Mouse (Mus musculus) kidney, embryonic 14.5 days (tissue): ENCODE measurements at regions not wholly inside any gene's neighbourhood (a gene's known extent, or its start where the extent isn't known, plus 50 kb on each side); places are given as distances from the start of the nearest gene placed in this dataset.

Source experiments
- ATAC-seq: fragments of 200-750 bp; cut with Nextera tagmentation; 2 replicates; pipeline ENCODE4 v1.8.0; 2017; ENCODE audit warnings: moderate number of reproducible peaks, mild to moderate bottlenecking, moderate TSS enrichment, moderate library complexity; ENCODE audit not compliant: low FRiP score, low TSS enrichment
- H3K27ac ChIP-seq: fragments of 300-500 bp; sonication (generic); 2 replicates; pipeline ENCODE4 v1.5.1; 2014; ENCODE audit warnings: low read depth, mild to moderate bottlenecking, low read length, moderate library complexity, mixed read lengths
- H3K27me3 ChIP-seq: fragments of 300-500 bp; sonication (generic); 2 replicates; pipeline ENCODE4 v1.6.1; 2014; ENCODE audit warnings: mild to moderate bottlenecking, low read length; ENCODE audit not compliant: control insufficient read depth, insufficient read depth
- H3K36me3 ChIP-seq: fragments of 300-500 bp; sonication (generic); 2 replicates; pipeline ENCODE4 v1.6.1; 2014; ENCODE audit warnings: low read length, mixed read lengths; ENCODE audit not compliant: control insufficient read depth, insufficient read depth
- H3K4me1 ChIP-seq: fragments of 300-500 bp; sonication (generic); 2 replicates; pipeline ENCODE4 v1.6.1; 2014; ENCODE audit warnings: low read length, mixed read lengths; ENCODE audit not compliant: control insufficient read depth, insufficient read depth
- H3K4me2 ChIP-seq: fragments of 300-500 bp; sonication (generic); replicated peaks from 2 replicates; pipeline ENCODE4 v1.6.1; 2014; ENCODE audit warnings: low read depth, mild to moderate bottlenecking, low read length
- H3K4me3 ChIP-seq: fragments of 300-500 bp; sonication (generic); 2 replicates; pipeline ENCODE4 v1.5.1; 2014; ENCODE audit warnings: mild to moderate bottlenecking, low read length
- H3K9ac ChIP-seq: fragments of 300-500 bp; sonication (generic); 2 replicates; pipeline ENCODE4 v1.6.1; 2014; ENCODE audit warnings: low read depth, mild to moderate bottlenecking, low read length, moderate library complexity
- H3K9me3 ChIP-seq: fragments of 300-500 bp; sonication (generic); 2 replicates; pipeline ENCODE4 v1.6.1; 2016; ENCODE audit warnings: low read length; ENCODE audit not compliant: control insufficient read depth
- WGBS: fragments of 180-500 bp; shearing (Covaris S2); extraction: QIAGEN DNeasy Blood & Tissue Kit; methylation state at CpG from one replicate; pipeline ENCODE4 v1.1.7; 2014; 5-methylcytosine and 5-hydroxymethylcytosine counted together

DNA sequence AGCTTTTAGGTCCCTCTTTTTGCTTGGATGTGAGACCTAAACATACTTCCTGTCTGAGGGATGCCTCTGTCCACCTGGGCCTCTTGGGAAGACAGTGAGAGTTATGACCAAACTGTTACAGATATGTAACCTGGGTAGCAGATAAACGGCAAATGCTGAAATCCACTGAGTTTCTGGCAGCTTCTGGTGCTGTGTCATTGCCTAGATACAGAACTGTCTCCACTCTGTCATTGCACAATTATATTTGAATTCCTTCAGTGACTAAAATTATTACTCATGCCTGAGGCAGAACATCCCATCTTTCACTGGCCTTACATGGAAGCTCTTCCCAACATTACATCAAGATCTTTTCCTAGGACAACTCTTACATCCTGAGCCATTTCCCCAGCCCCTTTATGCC lies 277.4 kb upstream of the Rora start:
- no peaks in the 10 kb centered on the region for H3K36me3 ChIP-seq
- no peak overlapping the region for H3K4me2 ChIP-seq
- H3K9ac ChIP-seq = no peak overlapping the region
- H3K4me3 ChIP-seq = no peak overlapping the region
- no peak overlapping the region for H3K27ac ChIP-seq
- WGBS = 89% methylated on average over 1 of the region's 1 CpGs
- H3K4me1 ChIP-seq = no peaks in the 10 kb centered on the region
- H3K27me3 ChIP-seq = no peaks in the 10 kb centered on the region
- no peak for ATAC-seq
- no peaks in the 10 kb centered on the region for H3K9me3 ChIP-seq

DNA sequence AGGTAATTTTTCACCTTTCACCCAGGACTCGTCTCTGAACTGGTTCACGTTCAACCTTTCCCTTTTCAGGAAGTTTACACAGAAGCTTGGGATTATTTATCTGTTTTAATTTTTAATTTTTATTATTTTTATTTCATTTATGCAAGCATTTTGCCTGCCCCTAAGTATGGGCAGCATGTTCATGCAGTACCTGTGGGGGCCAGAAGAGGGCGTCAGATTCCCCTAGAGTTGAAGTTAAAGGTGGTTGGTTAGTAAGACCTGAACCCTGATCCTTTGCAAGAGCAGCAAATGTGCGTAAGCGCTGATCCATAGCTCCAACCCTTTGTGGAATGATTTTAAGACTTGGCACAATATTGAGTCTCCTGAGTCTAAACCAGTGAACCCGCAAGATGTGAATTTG lies 271.7 kb upstream of the Rora start:
- Histone ChIP-seq H3K9me3 (no peaks in the 10 kb centered on the region), H3K27ac (no peak overlapping the region)

DNA sequence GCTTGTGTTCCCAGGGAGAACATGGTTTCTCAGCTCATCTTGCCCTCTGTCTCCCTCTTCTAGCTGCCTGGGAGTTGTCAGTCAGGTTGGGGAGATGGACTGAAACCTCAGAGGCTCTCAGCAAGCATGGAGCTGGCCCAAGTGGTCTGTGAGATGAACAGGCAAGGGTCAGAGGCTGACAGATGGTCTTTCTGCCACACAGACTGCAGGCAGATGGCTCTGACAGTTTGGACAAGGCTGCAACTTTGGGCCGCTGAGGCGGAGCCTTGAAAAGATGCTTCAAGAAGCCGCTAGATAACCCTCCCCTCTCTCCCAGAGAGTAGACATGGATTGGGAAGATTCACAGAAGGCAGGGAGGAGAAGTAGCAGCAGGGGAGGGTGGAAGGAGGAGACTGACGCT lies 252.7 kb upstream of the Rora start:
- ATAC-seq = no peak
- no peak overlapping the region for H3K4me3 ChIP-seq
- whole genome bisulfite sequencing = 69% methylated on average over 4 of the region's 4 CpGs

More for the DNA sequence above, 271.7 kb upstream of the Rora start:
- Histone ChIP-seq H3K9ac (no peak overlapping the region), H3K36me3 (no peaks in the 10 kb centered on the region), H3K27me3 (no peaks in the 10 kb centered on the region), H3K4me2 (no peak overlapping the region), H3K4me3 (no peak overlapping the region), H3K4me1 (no peaks in the 10 kb centered on the region)
- ATAC-seq = no peak
- WGBS = 80% methylated on average over 6 of the region's 6 CpGs

DNA sequence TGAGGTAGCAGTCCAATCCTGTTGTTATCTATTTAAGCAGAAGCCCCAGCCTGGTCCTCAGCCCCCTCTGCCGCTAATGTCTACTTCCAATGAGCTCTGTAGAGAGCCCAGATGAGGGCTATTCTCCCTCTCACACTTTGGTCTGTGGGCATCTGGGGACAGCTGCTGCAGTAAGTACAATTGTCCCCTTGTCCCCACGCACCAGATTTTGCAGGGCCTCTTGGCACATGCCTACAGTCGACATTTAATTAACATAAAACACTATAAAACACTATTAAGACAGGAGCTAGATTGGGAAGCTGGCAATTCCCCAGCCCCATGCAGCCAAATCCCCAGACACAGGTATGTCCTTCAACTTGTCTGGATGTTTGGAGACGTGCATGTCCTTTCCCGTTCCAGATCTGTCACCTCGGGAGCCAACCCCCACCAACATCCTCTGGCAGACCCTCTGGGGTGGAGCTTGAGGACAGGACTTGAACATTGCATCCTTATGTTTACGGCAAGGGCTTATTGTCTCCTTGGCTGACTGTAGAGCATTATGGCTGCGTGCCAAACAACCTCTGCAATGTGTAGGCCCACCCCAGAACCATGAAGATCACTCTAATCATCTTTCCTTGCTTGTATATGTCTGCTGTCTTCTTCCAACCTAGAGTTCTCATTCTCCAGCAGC lies 251.3 kb upstream of the Rora start:
- no peak for ATAC-seq
- H3K4me3 ChIP-seq = no peak overlapping the region
- H3K36me3 ChIP-seq = no peaks in the 10 kb centered on the region

More for the DNA sequence above, 252.7 kb upstream of the Rora start:
- Histone ChIP-seq H3K27ac (no peak overlapping the region), H3K4me1 (no peaks in the 10 kb centered on the region), H3K9me3 (no peaks in the 10 kb centered on the region), H3K4me2 (no peak overlapping the region), H3K27me3 (no peaks in the 10 kb centered on the region), H3K9ac (no peak overlapping the region), H3K36me3 (no peaks in the 10 kb centered on the region)

DNA sequence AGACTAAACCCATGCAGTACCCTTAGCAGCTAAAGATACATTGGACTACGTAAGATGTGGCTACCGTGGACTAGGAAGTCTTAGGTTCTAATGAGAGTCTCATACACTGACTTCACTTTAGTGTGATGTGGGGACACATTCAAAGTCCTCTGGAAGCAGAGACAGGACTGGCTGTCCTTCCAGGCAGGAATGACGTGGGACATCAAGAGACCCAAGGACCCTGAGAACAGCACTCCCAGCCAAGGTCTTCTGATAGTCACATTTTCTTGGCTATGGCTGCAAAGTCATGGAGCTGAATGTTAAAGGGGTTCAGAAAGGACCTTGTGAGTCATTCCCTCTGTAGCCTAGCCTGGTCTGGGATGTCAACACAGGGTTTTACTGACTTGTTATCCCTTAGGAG lies 250.6 kb upstream of the Rora start:
- no peak for ATAC-seq
- Histone ChIP-seq H3K4me3 (no peak overlapping the region), H3K27me3 (no peaks in the 10 kb centered on the region), H3K4me2 (no peak overlapping the region), H3K36me3 (no peaks in the 10 kb centered on the region), H3K9ac (no peak overlapping the region), H3K27ac (no peak overlapping the region), H3K4me1 (no peaks in the 10 kb centered on the region), H3K9me3 (no peaks in the 10 kb centered on the region)
- 91% methylated on average over 3 of the region's 3 CpGs for WGBS

More for the DNA sequence above, 251.3 kb upstream of the Rora start:
- no peaks in the 10 kb centered on the region for H3K4me1 ChIP-seq
- no peaks in the 10 kb centered on the region for H3K27me3 ChIP-seq
- no peak overlapping the region for H3K27ac ChIP-seq
- H3K9ac ChIP-seq = no peak overlapping the region
- H3K4me2 ChIP-seq = no peak overlapping the region
- H3K9me3 ChIP-seq = no peaks in the 10 kb centered on the region
- WGBS = 76% methylated on average over 8 of the region's 8 CpGs

DNA sequence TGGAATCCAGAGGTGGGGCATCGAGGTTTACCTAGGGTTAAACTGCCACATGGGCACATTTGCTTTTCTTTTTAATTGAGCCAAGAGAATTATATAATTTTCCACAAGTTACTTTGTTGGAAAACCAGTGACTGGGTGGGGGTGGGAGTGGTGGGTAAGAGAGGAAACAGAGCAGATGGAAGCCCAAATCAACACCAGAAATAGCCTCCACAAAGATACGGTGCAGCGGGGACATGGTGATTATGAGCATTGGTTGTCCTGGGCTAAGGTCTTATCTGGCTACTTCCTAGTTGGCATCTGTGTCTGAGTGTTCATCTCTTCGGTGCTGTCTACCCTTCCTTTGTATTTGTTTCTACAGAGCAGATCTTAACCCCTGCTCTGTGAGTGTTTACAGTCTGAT lies 250.1 kb upstream of the Rora start:
- Histone ChIP-seq H3K4me2 (no peak overlapping the region), H3K27ac (no peak overlapping the region), H3K36me3 (no peaks in the 10 kb centered on the region), H3K4me3 (no peak overlapping the region), H3K9ac (no peak overlapping the region), H3K4me1 (no peaks in the 10 kb centered on the region), H3K9me3 (no peaks in the 10 kb centered on the region), H3K27me3 (no peaks in the 10 kb centered on the region)
- 93% methylated on average over 4 of the region's 4 CpGs for WGBS
- ATAC-seq = no peak

DNA sequence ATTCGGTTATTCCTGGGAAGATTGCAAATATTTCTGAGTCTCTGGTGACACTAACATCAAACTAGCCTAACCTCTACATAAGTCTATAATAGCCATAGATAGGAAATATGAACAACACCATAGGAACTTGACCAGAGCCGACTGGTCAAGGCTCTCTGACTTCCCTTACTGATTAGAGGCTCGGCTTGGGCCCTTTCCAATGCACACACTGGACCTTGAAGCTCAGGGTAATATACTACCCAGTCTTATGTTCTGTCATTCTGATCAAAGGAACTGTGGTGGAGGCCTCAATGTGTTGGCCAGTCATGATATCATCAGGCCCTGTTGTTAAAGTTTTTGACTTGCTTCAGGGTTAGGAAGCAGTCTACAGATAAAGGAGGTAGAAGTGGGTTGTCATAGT lies 243.8 kb upstream of the Rora start:
- ATAC-seq = no peak
- no peaks in the 10 kb centered on the region for H3K4me1 ChIP-seq
- no peaks in the 10 kb centered on the region for H3K9me3 ChIP-seq

DNA sequence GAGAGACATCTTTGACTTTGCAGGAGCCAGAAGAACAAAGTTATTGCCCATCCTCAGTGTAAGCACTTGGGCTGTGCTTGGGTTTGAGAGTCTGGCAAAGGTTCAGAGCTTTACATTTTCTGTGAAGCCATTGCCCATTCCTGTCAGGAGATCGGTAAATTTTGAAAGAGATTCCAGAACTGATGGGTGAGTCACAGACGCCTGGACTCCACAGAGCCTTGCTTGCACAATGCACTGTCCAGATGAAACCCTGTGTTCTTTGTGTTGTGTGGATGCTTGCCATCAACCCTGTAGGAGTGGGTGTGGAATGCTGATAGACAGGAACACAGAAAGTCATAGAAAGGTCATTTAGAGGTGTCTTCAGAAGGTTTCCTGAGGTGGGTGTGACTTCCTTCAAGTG lies 227.3 kb upstream of the Rora start:
- no peaks in the 10 kb centered on the region for H3K9me3 ChIP-seq
- H3K9ac ChIP-seq = no peak overlapping the region
- H3K36me3 ChIP-seq = no peaks in the 10 kb centered on the region
- H3K4me1 ChIP-seq = no peaks in the 10 kb centered on the region
- ATAC-seq = no peak
- no peak overlapping the region for H3K4me2 ChIP-seq
- no peak overlapping the region for H3K4me3 ChIP-seq
- 83% methylated on average over 2 of the region's 2 CpGs for WGBS
- H3K27me3 ChIP-seq = no peaks in the 10 kb centered on the region
- H3K27ac ChIP-seq = no peak overlapping the region

More for the DNA sequence above, 243.8 kb upstream of the Rora start:
- WGBS = 76% methylated on average over 3 of the region's 3 CpGs
- no peak overlapping the region for H3K9ac ChIP-seq
- no peak overlapping the region for H3K27ac ChIP-seq
- H3K4me2 ChIP-seq = no peak overlapping the region
- H3K36me3 ChIP-seq = no peaks in the 10 kb centered on the region
- H3K27me3 ChIP-seq = no peaks in the 10 kb centered on the region
- no peak overlapping the region for H3K4me3 ChIP-seq

DNA sequence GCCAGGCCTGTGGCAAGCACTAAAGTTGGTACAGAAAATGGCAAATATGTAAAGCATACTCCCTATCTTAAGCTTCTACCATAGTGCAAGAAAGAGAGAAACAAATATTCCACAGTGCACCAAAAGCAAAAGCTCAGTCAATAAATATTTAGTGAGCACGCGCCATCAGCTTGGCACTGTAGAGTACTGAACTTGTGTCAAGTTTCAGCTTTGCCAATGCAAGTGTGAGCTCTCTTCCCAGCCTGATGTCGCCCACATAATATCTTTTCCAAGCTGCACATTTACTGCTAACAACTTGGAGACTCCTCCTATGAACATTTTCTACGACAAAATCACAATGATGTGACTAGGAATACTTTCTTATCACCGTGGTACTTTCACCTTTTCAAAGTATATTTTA lies 190.8 kb upstream of the Rora start:
- H3K27me3 ChIP-seq = no peaks in the 10 kb centered on the region
- H3K9ac ChIP-seq = no peak overlapping the region
- no peak overlapping the region for H3K4me2 ChIP-seq
- H3K27ac ChIP-seq = no peak overlapping the region
- no peaks in the 10 kb centered on the region; the same call in 1 of the 2 replicates for H3K9me3 ChIP-seq
- no peak overlapping the region for H3K4me3 ChIP-seq
- H3K4me1 ChIP-seq = no peaks in the 10 kb centered on the region
- no peak for ATAC-seq
- 91% methylated on average over 5 of the region's 5 CpGs for WGBS
- no peaks in the 10 kb centered on the region for H3K36me3 ChIP-seq
